Mouse (Mus musculus): ENCODE data around the gene Gpr107. TPM values are rescaled to one million over a fixed set of nuclear protein-coding genes. Genes with fewer than 3 reads are reported as not detected.

Gpr107 gene
- polyA plus RNA-seq, 1 experiment from 2014 or later, result 33.5 TPM

DNA sequence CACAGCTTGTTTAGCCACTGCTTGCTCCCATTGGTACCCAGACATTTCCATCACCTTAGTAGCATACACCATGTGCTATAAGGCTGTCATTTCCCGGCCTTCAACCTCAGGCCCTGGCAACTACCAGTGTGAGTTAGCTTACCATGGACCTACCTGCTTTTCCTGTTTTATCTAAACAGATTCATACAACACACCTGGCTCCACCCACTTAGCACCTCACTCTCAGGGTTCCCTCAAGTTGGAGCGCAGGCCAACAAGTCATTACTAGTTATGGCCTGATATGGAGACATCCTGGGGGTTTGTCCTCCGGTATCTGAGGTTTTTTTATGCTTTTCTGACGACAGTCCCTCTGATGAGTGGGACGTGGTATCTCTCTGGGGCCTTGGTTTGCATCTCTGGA is 28.6 kb upstream of the Gpr107 start:
- H3K9me3 ChIP-seq (ENCODE audit: control insufficient read depth, low read depth, low read length), result no peaks in the 10 kb centered on the region
- H3K4me3 ChIP-seq (ENCODE audit: low read depth, low read length), result no peak overlapping the region
- no peak overlapping the region for H3K27ac ChIP-seq (ENCODE audit: low read length)
- no peaks in the 10 kb centered on the region for H3K27me3 ChIP-seq (ENCODE audit: control insufficient read depth, insufficient read depth, low read length)
- ATAC-seq (ENCODE audit: insufficient number of reproducible peaks, insufficient read depth, low FRiP score, low read depth), result no peak
- no peaks in the 10 kb centered on the region for H3K36me3 ChIP-seq (ENCODE audit: control insufficient read depth, insufficient read depth, low read length)
- peaks cover 17% of the 10 kb centered on the region for H3K4me1 ChIP-seq (ENCODE audit: control insufficient read depth, insufficient read depth, low read length)
- no peak overlapping the region for H3K9ac ChIP-seq (replicated peaks; ENCODE audit: low read depth, low read length)
- 79% methylated on average over 5 of the region's 5 CpGs for WGBS
- no peak overlapping the region for H3K4me2 ChIP-seq (replicated peaks; ENCODE audit: low read depth, low read length)

GRCm38 (mm10) chr2:31124694-31125093 is 27.4 kb upstream of the Gpr107 start:
- WGBS, result 38% methylated on average over 2 of the region's 2 CpGs
- Histone ChIP-seq H3K9me3 (ENCODE audit: control insufficient read depth, low read depth, low read length) (no peaks in the 10 kb centered on the region), H3K27ac (ENCODE audit: low read length) (peak overlapping the region; percentile 7; the same call in 1 of the 2 replicates), H3K4me2 (replicated peaks; ENCODE audit: low read depth, low read length) (no peak overlapping the region), H3K36me3 (ENCODE audit: control insufficient read depth, insufficient read depth, low read length) (no peaks in the 10 kb centered on the region), H3K27me3 (ENCODE audit: control insufficient read depth, insufficient read depth, low read length) (no peaks in the 10 kb centered on the region), H3K4me3 (ENCODE audit: low read depth, low read length) (no peak overlapping the region), H3K4me1 (ENCODE audit: control insufficient read depth, insufficient read depth, low read length) (peaks cover 17% of the 10 kb centered on the region), H3K9ac (replicated peaks; ENCODE audit: low read depth, low read length) (no peak overlapping the region)
- ATAC-seq (ENCODE audit: insufficient number of reproducible peaks, insufficient read depth, low FRiP score, low read depth), result no peak

GRCm38 (mm10) chr2:31125156-31125555 is 27.0 kb upstream of the Gpr107 start:
- no peaks in the 10 kb centered on the region for H3K27me3 ChIP-seq (ENCODE audit: control insufficient read depth, insufficient read depth, low read length)
- no peaks in the 10 kb centered on the region for H3K36me3 ChIP-seq (ENCODE audit: control insufficient read depth, insufficient read depth, low read length)
- peaks cover 17% of the 10 kb centered on the region for H3K4me1 ChIP-seq (ENCODE audit: control insufficient read depth, insufficient read depth, low read length)
- H3K27ac ChIP-seq (ENCODE audit: low read length), result no peak overlapping the region
- no peak overlapping the region for H3K9ac ChIP-seq (replicated peaks; ENCODE audit: low read depth, low read length)
- H3K4me3 ChIP-seq (ENCODE audit: low read depth, low read length), result no peak overlapping the region
- WGBS, result 72% methylated on average over 7 of the region's 7 CpGs
- no peak overlapping the region for H3K4me2 ChIP-seq (replicated peaks; ENCODE audit: low read depth, low read length)
- H3K9me3 ChIP-seq (ENCODE audit: control insufficient read depth, low read depth, low read length), result no peaks in the 10 kb centered on the region
- no peak for ATAC-seq (ENCODE audit: insufficient number of reproducible peaks, insufficient read depth, low FRiP score, low read depth)

GRCm38 (mm10) chr2:31126048-31126447 is 26.1 kb upstream of the Gpr107 start:
- 92% methylated on average over 9 of the region's 9 CpGs for WGBS
- no peak for ATAC-seq (ENCODE audit: insufficient number of reproducible peaks, insufficient read depth, low FRiP score, low read depth)
- Histone ChIP-seq H3K4me2 (replicated peaks; ENCODE audit: low read depth, low read length) (no peak overlapping the region), H3K9ac (replicated peaks; ENCODE audit: low read depth, low read length) (no peak overlapping the region), H3K27ac (ENCODE audit: low read length) (no peak overlapping the region), H3K4me1 (ENCODE audit: control insufficient read depth, insufficient read depth, low read length) (peaks cover 22% of the 10 kb centered on the region), H3K27me3 (ENCODE audit: control insufficient read depth, insufficient read depth, low read length) (no peaks in the 10 kb centered on the region), H3K9me3 (ENCODE audit: control insufficient read depth, low read depth, low read length) (no peaks in the 10 kb centered on the region), H3K36me3 (ENCODE audit: control insufficient read depth, insufficient read depth, low read length) (no peaks in the 10 kb centered on the region), H3K4me3 (ENCODE audit: low read depth, low read length) (no peak overlapping the region)

- WGBS, result 50% methylated on average over 7 of the region's 7 CpGs
- H3K36me3 ChIP-seq (ENCODE audit: control insufficient read depth, insufficient read depth, low read length), result no peaks in the 10 kb centered on the region
- H3K9me3 ChIP-seq (ENCODE audit: control insufficient read depth, low read depth, low read length), result no peaks in the 10 kb centered on the region
- peaks cover 26% of the 10 kb centered on the region for H3K4me1 ChIP-seq (ENCODE audit: control insufficient read depth, insufficient read depth, low read length)
- no peak for ATAC-seq (ENCODE audit: insufficient number of reproducible peaks, insufficient read depth, low FRiP score, low read depth)
- H3K9ac ChIP-seq (replicated peaks; ENCODE audit: low read depth, low read length), result no peak overlapping the region
- no peak overlapping the region for H3K4me3 ChIP-seq (ENCODE audit: low read depth, low read length)
- H3K27me3 ChIP-seq (ENCODE audit: control insufficient read depth, insufficient read depth, low read length), result no peaks in the 10 kb centered on the region
- no peak overlapping the region for H3K27ac ChIP-seq (ENCODE audit: low read length)
- H3K4me2 ChIP-seq (replicated peaks; ENCODE audit: low read depth, low read length), result no peak overlapping the region
Measured at GRCm38 (mm10) chr2:31127219-31127618, 24.9 kb upstream of the Gpr107 start.

GRCm38 (mm10) chr2:31127899-31128298 is 24.2 kb upstream of the Gpr107 start:
- Histone ChIP-seq H3K27ac (ENCODE audit: low read length) (no peak overlapping the region), H3K9ac (replicated peaks; ENCODE audit: low read depth, low read length) (no peak overlapping the region), H3K4me2 (replicated peaks; ENCODE audit: low read depth, low read length) (no peak overlapping the region), H3K27me3 (ENCODE audit: control insufficient read depth, insufficient read depth, low read length) (no peaks in the 10 kb centered on the region), H3K9me3 (ENCODE audit: control insufficient read depth, low read depth, low read length) (no peaks in the 10 kb centered on the region), H3K4me3 (ENCODE audit: low read depth, low read length) (no peak overlapping the region), H3K4me1 (ENCODE audit: control insufficient read depth, insufficient read depth, low read length) (peaks cover 31% of the 10 kb centered on the region), H3K36me3 (ENCODE audit: control insufficient read depth, insufficient read depth, low read length) (no peaks in the 10 kb centered on the region)
- WGBS, result 68% methylated on average over 4 of the region's 4 CpGs
- ATAC-seq (ENCODE audit: insufficient number of reproducible peaks, insufficient read depth, low FRiP score, low read depth), result no peak

GRCm38 (mm10) chr2:31129742-31130518 is 22.2 kb upstream of the Gpr107 start:
- Histone ChIP-seq H3K4me3 (ENCODE audit: low read depth, low read length) (no peak overlapping the region), H3K27ac (ENCODE audit: low read length) (no peak overlapping the region), H3K36me3 (ENCODE audit: control insufficient read depth, insufficient read depth, low read length) (no peaks in the 10 kb centered on the region), H3K27me3 (ENCODE audit: control insufficient read depth, insufficient read depth, low read length) (no peaks in the 10 kb centered on the region), H3K4me1 (ENCODE audit: control insufficient read depth, insufficient read depth, low read length) (peaks cover 28% of the 10 kb centered on the region), H3K9me3 (ENCODE audit: control insufficient read depth, low read depth, low read length) (no peaks in the 10 kb centered on the region), H3K9ac (replicated peaks; ENCODE audit: low read depth, low read length) (no peak overlapping the region), H3K4me2 (replicated peaks; ENCODE audit: low read depth, low read length) (no peak overlapping the region)
- 72% methylated on average over 14 of the region's 14 CpGs for WGBS
- ATAC-seq (ENCODE audit: insufficient number of reproducible peaks, insufficient read depth, low FRiP score, low read depth), result no peak

DNA sequence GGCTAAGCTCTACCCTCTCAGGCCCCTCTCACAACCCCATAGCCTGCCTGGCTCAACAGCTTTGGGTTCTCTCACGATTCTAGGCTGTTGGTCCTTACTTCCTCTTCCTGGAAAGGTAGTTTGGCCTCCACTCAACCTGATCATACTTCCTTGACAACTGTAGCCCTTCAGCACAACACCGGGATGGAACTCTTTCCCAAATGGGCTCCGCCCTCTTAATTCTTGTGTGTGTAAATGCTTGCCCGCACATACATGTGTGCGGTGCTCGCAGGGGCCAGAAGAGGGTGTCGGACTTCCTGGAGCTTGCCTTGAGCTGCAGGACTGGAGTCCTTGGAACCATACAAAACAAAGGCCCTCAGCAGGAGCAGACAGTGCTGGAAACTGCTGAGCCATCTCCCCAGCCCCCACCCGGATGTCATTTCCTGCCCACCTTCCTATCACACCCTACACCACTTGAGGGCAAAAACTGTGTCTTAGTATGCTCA is 21.3 kb upstream of the Gpr107 start:
- Histone ChIP-seq H3K9ac (replicated peaks; ENCODE audit: low read depth, low read length) (no peak overlapping the region), H3K27me3 (ENCODE audit: control insufficient read depth, insufficient read depth, low read length) (no peaks in the 10 kb centered on the region), H3K4me1 (ENCODE audit: control insufficient read depth, insufficient read depth, low read length) (peaks cover 28% of the 10 kb centered on the region), H3K9me3 (ENCODE audit: control insufficient read depth, low read depth, low read length) (no peaks in the 10 kb centered on the region), H3K4me3 (ENCODE audit: low read depth, low read length) (no peak overlapping the region), H3K4me2 (replicated peaks; ENCODE audit: low read depth, low read length) (no peak overlapping the region), H3K27ac (ENCODE audit: low read length) (peak overlapping the region; percentile 48; the same call in 1 of the 2 replicates), H3K36me3 (ENCODE audit: control insufficient read depth, insufficient read depth, low read length) (no peaks in the 10 kb centered on the region)
- ATAC-seq (ENCODE audit: insufficient number of reproducible peaks, insufficient read depth, low FRiP score, low read depth), result no peak; the same call in 1 of the 2 replicates
- WGBS, result 69% methylated on average over 8 of the region's 8 CpGs
